Mouse (Mus musculus) embryonic facial prominence, embryonic 12.5 days (tissue): ENCODE results near the gene Cdc5l. TPM values are rescaled to one million over a fixed set of nuclear protein-coding genes. Genes with fewer than 3 reads are reported as not detected.
A peak's percentile ranks its signal among the peaks of the same experiment; 100 is the strongest.
"Not testable (repeated sequence)": the region's sequence is repeated elsewhere in the genome, so short reads cannot be mapped to it uniquely, and the experiment has no call there.

Source experiments
- ATAC-seq: fragments of 200-750 bp; cut with Nextera tagmentation; 2 replicates; pipeline ENCODE4 v1.8.0; 2017; ENCODE audit not compliant: insufficient number of reproducible peaks, insufficient read depth, low FRiP score, low TSS enrichment
- H3K27ac ChIP-seq: fragments of 300-500 bp; sonication (generic); 2 replicates; pipeline ENCODE4 v1.5.1; 2016; ENCODE audit warnings: mild to moderate bottlenecking
- H3K27me3 ChIP-seq: fragments of 300-500 bp; sonication (generic); 2 replicates; pipeline ENCODE4 v1.6.1; 2016; ENCODE audit warnings: mild to moderate bottlenecking, moderate library complexity
- H3K36me3 ChIP-seq: fragments of 300-500 bp; sonication (generic); 2 replicates; pipeline ENCODE4 v1.6.1; 2016; ENCODE audit warnings: mild to moderate bottlenecking
- H3K4me1 ChIP-seq: fragments of 300-500 bp; sonication (generic); 2 replicates; pipeline ENCODE4 v1.6.1; 2016
- H3K4me2 ChIP-seq: fragments of 300-500 bp; sonication (generic); replicated peaks from 2 replicates; pipeline ENCODE4 v1.6.1; 2016; ENCODE audit warnings: mild to moderate bottlenecking, moderate library complexity
- H3K4me3 ChIP-seq: fragments of 300-500 bp; sonication (generic); 2 replicates; pipeline ENCODE4 v1.5.1; 2016; ENCODE audit warnings: mild to moderate bottlenecking
- H3K9ac ChIP-seq: fragments of 300-500 bp; sonication (generic); 2 replicates; pipeline ENCODE4 v1.6.1; 2016; ENCODE audit warnings: mild to moderate bottlenecking, moderate library complexity
- H3K9me3 ChIP-seq: fragments of 300-500 bp; sonication (generic); 2 replicates; pipeline ENCODE4 v1.6.1; 2016; ENCODE audit warnings: mild to moderate bottlenecking, moderate library complexity
- WGBS: fragments of 180-500 bp; shearing (Covaris S2); methylation state at CpG from one replicate; pipeline ENCODE4 v1.1.7; 2016; 5-methylcytosine and 5-hydroxymethylcytosine counted together
- polyA plus RNA-seq: library from polyadenylated mRNA; unstranded; fragments of >200 nt; fragmentation: Nextera tagmentation; extraction: Ambion mirVana; gene quantifications from 2 replicates; pipeline ENCODE4 v1.2.1, GENCODE M21; 2016

Cdc5l gene
- polyA plus RNA-seq, 1 experiment from 2014 or later = 76.4 TPM

DNA sequence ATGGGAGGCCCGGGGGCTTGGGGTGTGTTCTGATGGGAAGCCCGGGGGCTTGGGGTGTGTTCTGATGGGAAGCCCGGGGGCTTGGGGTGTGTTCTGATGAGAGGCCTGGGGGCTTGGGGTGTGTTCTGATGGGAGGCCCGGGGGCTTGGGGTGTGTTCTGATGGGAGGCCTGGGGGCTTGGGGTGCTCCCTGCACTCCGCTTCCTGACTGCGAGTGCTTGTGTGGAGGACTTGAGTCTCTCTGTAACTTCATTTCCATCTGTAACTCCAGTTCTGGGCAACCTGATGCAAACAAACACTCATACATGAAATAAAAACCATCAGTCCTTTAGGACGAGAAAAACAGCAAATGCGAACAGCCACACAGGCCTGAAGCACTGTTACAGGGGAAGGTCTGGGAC, 25.5 kb upstream of the Cdc5l start:
- H3K36me3 ChIP-seq = no peaks in the 10 kb centered on the region
- WGBS = 83% methylated on average over 8 of the region's 8 CpGs
- ATAC-seq = no peak

DNA sequence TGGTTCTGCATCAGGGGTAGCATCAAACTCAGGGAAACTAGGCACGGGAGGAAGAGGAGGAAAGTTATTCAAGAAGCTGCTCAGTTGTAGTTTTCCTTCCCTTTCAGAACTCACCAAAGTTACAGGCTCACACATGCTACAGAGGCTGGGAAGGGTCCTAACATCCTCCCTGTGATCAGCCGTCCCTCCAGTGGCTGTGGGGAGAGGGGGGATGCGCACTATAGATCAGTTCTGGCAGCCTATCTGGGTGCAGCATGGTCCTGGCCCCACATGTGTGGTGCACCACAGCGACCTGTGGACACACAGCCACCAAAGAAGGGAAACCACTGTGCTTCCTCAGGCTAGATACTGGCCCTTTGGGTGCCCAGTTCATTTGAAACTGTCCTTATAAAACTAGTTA, 25.0 kb upstream of the Cdc5l start:
- 81% methylated on average over 4 of the region's 4 CpGs for WGBS
- no peak overlapping the region for H3K9ac ChIP-seq
- ATAC-seq = no peak
- no peaks in the 10 kb centered on the region for H3K9me3 ChIP-seq
- H3K27ac ChIP-seq = no peak overlapping the region
- H3K4me1 ChIP-seq = no peaks in the 10 kb centered on the region
- H3K36me3 ChIP-seq = no peaks in the 10 kb centered on the region
- H3K4me2 ChIP-seq = no peak overlapping the region
- no peak overlapping the region for H3K4me3 ChIP-seq
- H3K27me3 ChIP-seq = no peaks in the 10 kb centered on the region

More for the DNA sequence above, 25.5 kb upstream of the Cdc5l start:
- Histone ChIP-seq H3K27me3 (no peaks in the 10 kb centered on the region), H3K4me1 (no peaks in the 10 kb centered on the region), H3K4me3 (no peak overlapping the region), H3K9ac (no peak overlapping the region), H3K4me2 (no peak overlapping the region), H3K9me3 (no peaks in the 10 kb centered on the region), H3K27ac (no peak overlapping the region)

DNA sequence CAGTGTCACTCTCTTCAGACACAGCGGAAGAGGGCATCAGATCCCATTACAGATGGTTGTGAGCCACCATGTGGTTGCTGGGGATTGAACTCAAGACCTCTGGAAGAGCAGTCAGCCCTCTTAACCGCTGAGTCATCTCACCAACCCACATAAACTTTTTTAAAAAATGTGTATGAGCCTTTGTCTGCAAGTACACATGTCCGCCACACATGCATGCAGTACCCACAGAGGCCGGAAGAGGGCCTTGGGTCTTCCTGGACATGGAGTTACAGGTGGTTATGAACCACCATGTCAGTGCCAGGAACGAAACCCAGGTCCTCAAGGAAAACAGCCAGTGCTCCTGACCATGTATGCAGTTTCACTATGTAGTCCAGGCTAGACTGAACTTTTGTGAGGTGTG, 23.9 kb upstream of the Cdc5l start:
- Histone ChIP-seq H3K4me3 (no peak overlapping the region), H3K27ac (no peak overlapping the region), H3K4me2 (no peak overlapping the region), H3K36me3 (no peaks in the 10 kb centered on the region), H3K27me3 (no peaks in the 10 kb centered on the region), H3K9ac (no peak overlapping the region), H3K4me1 (no peaks in the 10 kb centered on the region), H3K9me3 (no peaks in the 10 kb centered on the region)
- no peak for ATAC-seq
- 89% methylated on average over 5 of the region's 5 CpGs for WGBS

DNA sequence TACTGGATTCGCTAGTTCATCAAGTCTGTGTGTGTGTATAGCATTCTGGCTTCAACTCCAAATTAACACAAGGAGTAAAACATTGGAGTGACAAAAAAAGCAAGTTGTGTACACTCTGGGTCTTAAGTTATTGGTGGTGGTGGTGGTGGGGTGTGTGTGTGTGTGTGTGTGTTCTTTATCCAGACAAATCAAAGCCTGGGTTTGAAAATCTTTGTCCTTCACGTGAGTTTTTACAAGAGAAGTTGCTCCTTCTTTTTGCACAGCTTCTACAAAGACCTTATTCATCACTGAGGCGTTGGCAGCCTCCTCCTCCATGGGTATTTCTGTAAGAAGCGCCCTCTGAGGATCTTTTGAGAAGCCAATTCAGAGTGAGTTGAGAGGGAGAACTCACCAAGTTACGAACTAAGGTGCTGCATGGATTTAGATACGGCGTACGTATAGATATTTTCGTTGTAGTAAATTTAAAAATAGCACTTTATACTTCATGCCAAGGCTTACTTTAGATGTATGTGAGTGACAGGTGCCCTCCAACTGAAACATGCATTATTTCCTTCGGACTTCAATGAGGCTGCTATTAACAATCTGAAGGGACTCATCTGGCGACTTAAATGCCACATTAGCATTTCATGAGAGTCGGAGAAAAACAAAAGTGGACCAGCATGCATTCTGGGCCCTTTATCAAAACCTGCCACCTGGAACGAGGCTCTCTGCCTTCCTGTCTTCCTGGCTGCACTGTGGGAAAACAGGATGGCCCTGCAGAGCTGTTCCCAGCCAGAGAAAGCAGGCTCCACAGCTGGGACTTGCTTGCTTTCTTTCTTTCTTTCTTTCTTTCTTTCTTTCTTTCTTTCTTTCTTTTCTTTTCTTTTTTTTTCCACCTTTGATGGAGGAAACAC, 23.0 kb upstream of the Cdc5l start:
- H3K4me1 ChIP-seq = no peaks in the 10 kb centered on the region
- no peaks in the 10 kb centered on the region for H3K36me3 ChIP-seq
- no peak overlapping the region for H3K27ac ChIP-seq
- no peak overlapping the region for H3K4me3 ChIP-seq
- H3K9ac ChIP-seq = no peak overlapping the region
- no peaks in the 10 kb centered on the region for H3K9me3 ChIP-seq
- H3K27me3 ChIP-seq = no peaks in the 10 kb centered on the region
- no peak for ATAC-seq
- H3K4me2 ChIP-seq = no peak overlapping the region
- WGBS = 48% methylated on average over 13 of the region's 13 CpGs

- H3K9ac ChIP-seq, H3K27ac ChIP-seq, H3K36me3 ChIP-seq, H3K9me3 ChIP-seq, H3K4me1 ChIP-seq, H3K4me3 ChIP-seq, H3K27me3 ChIP-seq, ATAC-seq, H3K4me2 ChIP-seq: not testable (repeated sequence)
- WGBS = 82% methylated on average over 8 of the region's 9 CpGs
Observed at GRCm38 (mm10) chr17:45455783-45456182, 22.2 kb upstream of the Cdc5l start.

DNA sequence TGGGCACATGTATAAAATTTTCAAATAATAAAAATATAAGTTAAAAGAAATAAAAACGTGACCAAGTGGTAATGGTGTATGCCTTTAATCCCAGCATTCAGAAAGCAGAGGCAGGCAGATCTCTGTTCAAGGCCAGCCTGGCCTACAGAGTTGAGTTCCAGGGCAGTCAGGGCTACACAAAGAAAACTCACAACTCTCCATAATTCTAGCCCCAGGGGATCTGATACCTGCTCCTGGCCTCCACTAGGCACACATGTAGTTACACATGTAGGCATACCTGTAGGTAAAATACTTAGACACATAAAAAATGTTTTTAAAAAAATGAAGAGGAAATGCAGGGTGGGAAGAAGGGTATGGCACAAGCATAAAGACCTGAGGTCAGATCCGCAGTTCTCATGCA, 21.3 kb upstream of the Cdc5l start:
- 89% methylated on average over 2 of the region's 2 CpGs for WGBS
- Histone ChIP-seq H3K9me3 (no peaks in the 10 kb centered on the region), H3K4me3 (no peak overlapping the region), H3K27me3 (no peaks in the 10 kb centered on the region), H3K4me1 (no peaks in the 10 kb centered on the region), H3K27ac (no peak overlapping the region), H3K4me2 (no peak overlapping the region), H3K9ac (no peak overlapping the region), H3K36me3 (no peaks in the 10 kb centered on the region)
- no peak for ATAC-seq

DNA sequence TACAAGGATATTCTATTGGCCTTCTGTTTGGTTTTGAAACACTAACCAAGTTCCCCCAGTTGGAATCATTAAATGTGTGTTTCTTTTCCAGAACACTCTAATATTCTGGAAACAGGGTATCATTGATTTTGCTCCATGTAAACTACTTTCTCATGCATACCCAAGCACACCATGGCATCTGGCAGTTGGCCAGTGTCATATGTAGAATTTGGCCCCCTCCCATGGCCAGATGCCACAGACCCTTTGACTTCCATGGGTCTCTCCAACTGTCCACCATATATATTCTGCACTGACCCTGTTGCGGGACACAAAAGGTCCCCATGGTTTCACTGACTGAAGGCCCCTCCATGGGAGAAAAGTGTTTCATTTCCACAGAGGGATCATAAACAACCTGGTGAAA, 18.7 kb upstream of the Cdc5l start:
- Histone ChIP-seq H3K27me3 (no peaks in the 10 kb centered on the region), H3K27ac (no peak overlapping the region), H3K4me1 (no peaks in the 10 kb centered on the region), H3K36me3 (no peaks in the 10 kb centered on the region), H3K9me3 (no peaks in the 10 kb centered on the region), H3K4me3 (no peak overlapping the region), H3K9ac (no peak overlapping the region), H3K4me2 (no peak overlapping the region)
- ATAC-seq = no peak
- WGBS = 97% methylated on average over 1 of the region's 1 CpGs

- WGBS = 91% methylated on average over 6 of the region's 6 CpGs
- no peak overlapping the region for H3K4me3 ChIP-seq
Observed at GRCm38 (mm10) chr17:45450153-45450552, 16.6 kb upstream of the Cdc5l start.

GRCm38 (mm10) chr17:45449586-45449985, 16.0 kb upstream of the Cdc5l start:
- H3K9me3 ChIP-seq = no peaks in the 10 kb centered on the region
- no peak overlapping the region for H3K4me2 ChIP-seq
- no peaks in the 10 kb centered on the region for H3K27me3 ChIP-seq
- H3K4me3 ChIP-seq = no peak overlapping the region
- 91% methylated on average over 8 of the region's 8 CpGs for whole genome bisulfite sequencing
- no peak overlapping the region for H3K27ac ChIP-seq
- no peaks in the 10 kb centered on the region for H3K4me1 ChIP-seq
- no peak for ATAC-seq
- no peak overlapping the region for H3K9ac ChIP-seq
- H3K36me3 ChIP-seq = no peaks in the 10 kb centered on the region

More at GRCm38 (mm10) chr17:45450153-45450552, 16.6 kb upstream of the Cdc5l start:
- Histone ChIP-seq H3K36me3 (no peaks in the 10 kb centered on the region), H3K4me1 (no peaks in the 10 kb centered on the region), H3K27ac (no peak overlapping the region), H3K9me3 (no peaks in the 10 kb centered on the region), H3K27me3 (no peaks in the 10 kb centered on the region), H3K9ac (no peak overlapping the region), H3K4me2 (no peak overlapping the region)
- ATAC-seq = no peak

DNA sequence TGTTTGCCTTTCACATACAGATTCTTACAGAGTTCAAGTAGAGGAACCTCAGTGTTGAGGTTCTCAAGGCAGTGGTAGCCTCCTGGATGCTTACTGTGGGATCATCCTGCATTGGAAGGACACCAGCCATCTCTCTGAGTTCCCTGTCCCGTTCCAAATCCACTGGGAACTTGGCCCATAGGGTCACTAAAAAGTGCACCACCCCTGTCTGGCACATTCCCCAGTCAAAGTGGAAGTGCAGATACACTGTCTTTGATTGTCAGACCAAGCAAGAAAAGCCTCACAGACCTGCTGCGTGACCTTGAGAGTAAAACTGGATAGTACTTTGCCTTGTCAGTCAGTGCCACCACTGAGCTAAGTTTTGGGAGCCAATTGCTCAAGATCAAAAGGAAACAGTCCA, 13.5 kb upstream of the Cdc5l start:
- Histone ChIP-seq H3K4me1 (no peaks in the 10 kb centered on the region), H3K9me3 (no peaks in the 10 kb centered on the region), H3K27ac (no peak overlapping the region), H3K4me3 (no peak overlapping the region), H3K4me2 (no peak overlapping the region), H3K27me3 (no peaks in the 10 kb centered on the region), H3K36me3 (no peaks in the 10 kb centered on the region), H3K9ac (no peak overlapping the region)
- WGBS = 82% methylated on average over 2 of the region's 2 CpGs
- ATAC-seq = no peak

DNA sequence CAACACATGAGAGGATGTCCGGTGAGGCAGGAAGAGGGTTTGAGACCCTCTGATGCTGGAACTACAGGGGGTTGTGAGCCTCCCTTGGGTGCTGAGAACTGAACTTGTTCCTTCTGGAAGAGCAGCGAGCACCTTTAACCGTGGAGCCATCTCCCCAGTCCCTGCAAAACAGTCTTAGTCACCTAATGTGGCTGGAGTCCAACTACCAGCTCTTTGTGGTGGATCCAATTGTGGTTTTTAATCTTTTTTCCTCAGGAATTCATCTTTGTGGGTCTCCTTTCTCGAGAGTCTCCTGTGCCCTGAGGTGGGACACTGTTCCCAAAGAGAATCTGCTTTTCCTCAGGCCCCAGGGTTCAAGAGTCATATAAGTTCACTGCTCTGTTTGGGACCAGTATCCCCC, 12.4 kb upstream of the Cdc5l start:
- no peak overlapping the region for H3K9ac ChIP-seq
- no peaks in the 10 kb centered on the region for H3K4me1 ChIP-seq
- 0 out of 2 replicates have a peak, but pooled peaks cover 3% of the 10 kb centered on the region for H3K36me3 ChIP-seq
- no peaks in the 10 kb centered on the region for H3K27me3 ChIP-seq
- no peak overlapping the region for H3K4me2 ChIP-seq
- no peak overlapping the region for H3K4me3 ChIP-seq
- 74% methylated on average over 4 of the region's 4 CpGs for WGBS
- H3K27ac ChIP-seq = no peak overlapping the region
- no peak for ATAC-seq
- no peaks in the 10 kb centered on the region for H3K9me3 ChIP-seq

DNA sequence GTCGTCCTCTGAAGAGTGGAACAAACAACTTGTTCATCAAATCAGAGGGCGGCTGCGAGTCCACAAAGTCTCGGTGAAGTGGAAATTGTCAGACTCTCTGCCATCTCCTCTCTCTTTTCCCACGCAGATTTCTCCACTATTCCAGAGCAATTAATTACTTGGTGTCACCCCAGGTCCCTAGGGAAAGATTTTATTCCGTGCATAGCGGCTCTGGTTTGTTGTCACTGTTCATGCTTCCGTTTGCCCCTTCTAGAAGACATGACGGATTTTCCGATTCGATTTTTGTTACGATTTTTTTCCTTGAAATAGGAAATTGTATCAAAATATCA, 689 bp upstream of the Cdc5l start:
- no peaks in the 10 kb centered on the region for H3K27me3 ChIP-seq
- no peaks in the 10 kb centered on the region for H3K9me3 ChIP-seq
- WGBS = 9% methylated on average over 12 of the region's 12 CpGs
- ATAC-seq = no peak
- peaks cover 19% of the 10 kb centered on the region for H3K4me1 ChIP-seq
- peak overlapping the region; percentile 63; the same call in 1 of the 2 replicates for H3K27ac ChIP-seq
- peak overlapping the region; percentile 88 for H3K4me3 ChIP-seq
- peak overlapping the region; percentile 73 for H3K4me2 ChIP-seq
- H3K9ac ChIP-seq = peak overlapping the region; percentile 96
- H3K36me3 ChIP-seq = 0 out of 2 replicates have a peak, but pooled peaks cover 1% of the 10 kb centered on the region
